Comparison of ENCODE assay signal across 19 mouse cellular contexts in the genomic region with DNA sequence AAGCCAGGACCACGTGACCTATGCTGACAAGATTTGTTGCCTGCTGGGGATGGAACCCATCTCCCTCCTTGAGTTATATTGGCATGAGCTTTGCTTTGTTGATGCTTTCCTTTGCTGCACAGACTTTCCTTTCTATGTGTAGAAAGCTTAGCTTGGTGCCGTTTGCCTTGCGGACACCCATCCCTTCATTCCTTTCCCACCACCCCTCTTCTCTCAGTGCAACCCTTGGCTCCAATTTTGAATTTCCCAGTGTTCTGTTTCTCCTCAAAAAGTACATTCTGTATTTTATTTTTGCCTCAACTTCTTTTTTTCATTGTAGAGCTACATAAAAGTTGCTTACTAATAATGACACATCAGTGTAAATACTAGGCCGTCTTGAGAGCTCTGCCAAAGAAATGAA.
"Had no signal": no experiment of that assay in that cellular context is flagged by ENCODE, and none has a peak within 500 bp of the region (broad histone marks: within the 10 kb centered on the region; RNA-seq: fewer than 3 reads in every experiment).

No protein-coding gene starts in this region.

- H3K9me3 ChIP-seq: midbrain, embryonic 10.5 days; midbrain, embryonic 12.5 days; neural tube, embryonic 13.5 days; neural tube, embryonic 15.5 days had no signal

- H3K9ac ChIP-seq: liver, embryonic 14.5 days; lung, embryonic 14.5 days; midbrain, embryonic 12.5 days; neural tube, embryonic 13.5 days; neural tube, embryonic 15.5 days had no signal

- H3K4me2 ChIP-seq: lung, embryonic 14.5 days; midbrain, embryonic 12.5 days; neural tube, embryonic 13.5 days; neural tube, embryonic 15.5 days had no signal

- H3K4me1 ChIP-seq: midbrain, embryonic 10.5 days; neural tube, embryonic 13.5 days; neural tube, embryonic 15.5 days had no signal

- H3K27ac ChIP-seq: liver, embryonic 14.5 days; midbrain, embryonic 10.5 days; midbrain, embryonic 12.5 days; neural tube, embryonic 13.5 days; neural tube, embryonic 15.5 days had no signal

- H3K4me3 ChIP-seq: midbrain, embryonic 10.5 days; midbrain, embryonic 12.5 days; myocyte; neural tube, embryonic 13.5 days; neural tube, embryonic 15.5 days had no signal

- ATAC-seq: midbrain, embryonic 16.5 days had no signal

- H3K27me3 ChIP-seq: midbrain, embryonic 12.5 days; neural tube, embryonic 13.5 days; neural tube, embryonic 15.5 days had no signal

- DNase-seq: lung, adult 18-20 months; lung, embryonic 14.5 days; lung, postnatal 10 days; lung, postnatal 4 days; midbrain, embryonic 14.5 days; retina, postnatal 1 day; right cerebral cortex, adult 18-20 months; right cerebral cortex, postnatal 25 days; right cerebral cortex, postnatal 4 days; thymus, adult 2 months; thymus, postnatal 25 days; thymus, postnatal 4 days had no signal

- H3K36me3 ChIP-seq: midbrain, embryonic 10.5 days; midbrain, embryonic 12.5 days; neural tube, embryonic 13.5 days; neural tube, embryonic 15.5 days had no signal
